19 mouse cellular contexts compared by ENCODE assay signal in genomic region chr15:80026689-80027353, GRCm38 (mm10). TPM values are rescaled to one million over a fixed set of nuclear protein-coding genes. Genes with fewer than 3 reads are reported as not detected.
DNase-seq lines count a peak whose midpoint lies in the region; ATAC-seq and TF ChIP-seq lines count a peak whose summit lies in the region.
"Had no signal": no experiment of that assay in that cellular context is flagged by ENCODE, and none has a peak within 500 bp of the region (broad histone marks: within the 10 kb centered on the region; RNA-seq: fewer than 3 reads in every experiment).

No protein-coding gene starts in this region.

- peak; percentile 53 for TF ChIP-seq POLR2A in myocyte (IDR thresholded peaks at IDR 0.05; ENCODE audit: insufficient read length, low read depth)

- no peak overlapping the region for H3K4me3 ChIP-seq in forebrain, embryonic 14.5 days (ENCODE audit: low read depth, low read length)
- no peak overlapping the region for H3K4me3 ChIP-seq in forebrain, embryonic 15.5 days
- no peak overlapping the region for H3K4me3 ChIP-seq in myocyte
- H3K4me3 ChIP-seq in layer of hippocampus, adult 2 months, result no peak overlapping the region
- H3K4me3 ChIP-seq: embryonic facial prominence, embryonic 12.5 days; kidney, embryonic 15.5 days; limb, embryonic 15.5 days; midbrain, embryonic 12.5 days; neural tube, embryonic 15.5 days had no signal

- H3K4me1 ChIP-seq in forebrain, embryonic 14.5 days (ENCODE audit: control insufficient read depth, insufficient read depth, low read length), result no peaks in the 10 kb centered on the region
- peaks cover 5% of the 10 kb centered on the region for H3K4me1 ChIP-seq in forebrain, embryonic 15.5 days

- no peaks in the 10 kb centered on the region for H3K36me3 ChIP-seq in forebrain, embryonic 14.5 days (ENCODE audit: control insufficient read depth, insufficient read depth, low read length)
- H3K36me3 ChIP-seq in forebrain, embryonic 15.5 days, result no peaks in the 10 kb centered on the region
- H3K36me3 ChIP-seq in myocyte (ENCODE audit: control insufficient read depth, insufficient read depth), result no peaks in the 10 kb centered on the region
- H3K36me3 ChIP-seq: embryonic facial prominence, embryonic 12.5 days; kidney, embryonic 15.5 days; limb, embryonic 15.5 days; midbrain, embryonic 12.5 days; neural tube, embryonic 15.5 days had no signal

- TF ChIP-seq CTCF in layer of hippocampus, adult 2 months (conservative IDR thresholded peaks at IDR 0.05), result no peak

- no peaks in the 10 kb centered on the region for H3K9me3 ChIP-seq in forebrain, embryonic 14.5 days (replicated peaks; ENCODE audit: control insufficient read depth, low read length)
- H3K9me3 ChIP-seq in forebrain, embryonic 15.5 days, result no peaks in the 10 kb centered on the region
- H3K9me3 ChIP-seq: embryonic facial prominence, embryonic 12.5 days; kidney, embryonic 15.5 days; limb, embryonic 15.5 days; neural tube, embryonic 15.5 days had no signal

- no peaks in the 10 kb centered on the region for H3K79me2 ChIP-seq in myocyte (ENCODE audit: control insufficient read depth, insufficient read depth)

- H3K27me3 ChIP-seq in forebrain, embryonic 14.5 days (replicated peaks; ENCODE audit: control insufficient read depth, insufficient read depth, low read length), result no peaks in the 10 kb centered on the region
- H3K27me3 ChIP-seq in forebrain, embryonic 15.5 days, result no peaks in the 10 kb centered on the region
- no peaks in the 10 kb centered on the region for H3K27me3 ChIP-seq in myocyte (ENCODE audit: control insufficient read depth, insufficient read depth, insufficient read length)
- H3K27me3 ChIP-seq: embryonic facial prominence, embryonic 12.5 days; kidney, embryonic 15.5 days; limb, embryonic 15.5 days; neural tube, embryonic 15.5 days had no signal

- H3ac ChIP-seq in myocyte (ENCODE audit: control insufficient read depth, insufficient read length), result no peak overlapping the region

- no peak overlapping the region for H3K4me2 ChIP-seq in forebrain, embryonic 14.5 days (ENCODE audit: low read length)
- no peak overlapping the region for H3K4me2 ChIP-seq in forebrain, embryonic 15.5 days (replicated peaks)
- peak overlapping the region; percentile 89 for H3K4me2 ChIP-seq in myocyte (ENCODE audit: low read depth)
- H3K4me2 ChIP-seq: embryonic facial prominence, embryonic 12.5 days; kidney, embryonic 15.5 days; limb, embryonic 15.5 days; midbrain, embryonic 12.5 days; neural tube, embryonic 15.5 days had no signal

- H3K27ac ChIP-seq in forebrain, embryonic 14.5 days (ENCODE audit: low read depth, low read length), result no peak overlapping the region
- no peak overlapping the region for H3K27ac ChIP-seq in forebrain, embryonic 15.5 days (replicated peaks)
- H3K27ac ChIP-seq in layer of hippocampus, adult 2 months, result no peak overlapping the region
- H3K27ac ChIP-seq: embryonic facial prominence, embryonic 12.5 days; kidney, embryonic 15.5 days; limb, embryonic 15.5 days; midbrain, embryonic 12.5 days; neural tube, embryonic 15.5 days; stomach, postnatal 0 days had no signal

- no peak for ATAC-seq in forebrain, embryonic 14.5 days
- no peak for ATAC-seq in forebrain, embryonic 15.5 days (replicated peaks)
- ATAC-seq: inflammation-experienced regulatory T-cells, adult 6 months had no signal

- WGBS in forebrain, embryonic 14.5 days, result 64% methylated on average over 14 of the region's 14 CpGs
- 54% methylated on average over 14 of the region's 14 CpGs for WGBS in forebrain, embryonic 15.5 days

- DNase-seq in forebrain, embryonic 14.5 days (ENCODE audit: low spot score), result peak; percentile 48
- DNase-seq in heart, postnatal 10 days, result peak; percentile 46 to 49
- DNase-seq in heart, postnatal 36 days, result no peak
- DNase-seq in layer of hippocampus, postnatal 10 days (ENCODE audit: low spot score in 2 of 2), result peak; percentile 34 to 51
- DNase-seq in layer of hippocampus, postnatal 25 days (ENCODE audit: extremely low spot score in 1 of 2, low spot score in 1 of 2), result no peak
- DNase-seq in layer of hippocampus, adult 2 months (ENCODE audit: low spot score in 2 of 2), result no peak
- DNase-seq: cerebellum, adult 9-10 months; layer of hippocampus, adult 9-11 months; liver, postnatal 0 days; thymus, postnatal 36 days had no signal

- no peak overlapping the region for H3K9ac ChIP-seq in forebrain, embryonic 14.5 days (ENCODE audit: low read length)
- no peak overlapping the region for H3K9ac ChIP-seq in forebrain, embryonic 15.5 days (replicated peaks)
- H3K9ac ChIP-seq: embryonic facial prominence, embryonic 12.5 days; kidney, embryonic 15.5 days; limb, embryonic 15.5 days; liver, postnatal 0 days; midbrain, embryonic 12.5 days; neural tube, embryonic 15.5 days had no signal

- intact Hi-C loops in heart, postnatal 10 days (cut with DNase I), result no loop called here
- intact Hi-C loops in heart, postnatal 36 days (cut with DNase I), result no loop called here

TF ChIP-seq in myocyte, 11 proteins besides CTCF, POLR2A, EP300 and RAD21:
- TF ChIP-seq MYOD1 (IDR thresholded peaks at IDR 0.05; ENCODE audit: control insufficient read depth in 1 of 3, insufficient read length in 2 of 3, low read depth in 2 of 3) (peak in 2 of 3 experiments; percentile 16 to 70), SRF (IDR thresholded peaks at IDR 0.05; ENCODE audit: control insufficient read depth, insufficient read length, low read depth) (no peak), E2F4 (IDR thresholded peaks at IDR 0.05; ENCODE audit: insufficient read depth) (no peak), MYOG (IDR thresholded peaks at IDR 0.05; ENCODE audit: control insufficient read depth in 1 of 3, insufficient read depth in 1 of 3, insufficient read length in 2 of 3, low read depth in 2 of 3) (peak in 2 of 3 experiments; percentile 19 to 80), CEBPB (IDR thresholded peaks at IDR 0.05; ENCODE audit: insufficient read depth, poor library complexity, severe bottlenecking) (no peak), MAX (IDR thresholded peaks at IDR 0.05; ENCODE audit: low read depth) (no peak), TCF3 (IDR thresholded peaks at IDR 0.05; ENCODE audit: insufficient read length, low read depth) (no peak), REST (IDR thresholded peaks at IDR 0.05; ENCODE audit: insufficient read depth, insufficient read length) (no peak), TCF12 (IDR thresholded peaks at IDR 0.05; ENCODE audit: insufficient read depth, poor library complexity, severe bottlenecking) (no peak), POLR2AphosphoS2 (IDR thresholded peaks at IDR 0.05; ENCODE audit: insufficient read length, low read depth) (no peak), USF1 (IDR thresholded peaks at IDR 0.05; ENCODE audit: low read depth) (no peak)

RNA-seq across cellular contexts. Expression of gene Pdgfb, which starts 12.0 kb away (rescaled TPM):
- polyA plus RNA-seq in forebrain, embryonic 14.5 days (2014; fragmentation: Nextera tagmentation; extraction: Ambion mirVana), result 2.7 and 3.4 TPM in 2 replicates
- polyA plus RNA-seq in forebrain, embryonic 15.5 days (2015; fragmentation: Nextera tagmentation; extraction: Ambion mirVana), result 3.0 and 3.3 TPM in 2 replicates
- total RNA-seq in heart, postnatal 10 days (2021), result 10 to 100 TPM; 49.2 to 56.2 TPM
- total RNA-seq in heart, postnatal 36 days (2021), result 10 to 100 TPM; 30.4 to 31.3 TPM
- total RNA-seq in layer of hippocampus, postnatal 10 days (2021), result 10 to 100 TPM; 51.3 to 51.6 TPM
- total RNA-seq in layer of hippocampus, postnatal 25 days (2021), result 10 to 100 TPM; 28.9 to 33.6 TPM
- 21.7 TPM for polyA plus RNA-seq in myocyte (2012; fragmentation: generic; extraction: Trizol)
- total RNA-seq in layer of hippocampus, adult 2 months (2021), result 10 to 100 TPM; 27.4 to 29.3 TPM

RNA-seq across cellular contexts. Expression of gene Cbx7, which starts 55.9 kb away (rescaled TPM):
- 1.6 and 2.1 TPM in 2 replicates for polyA plus RNA-seq in forebrain, embryonic 14.5 days (2014; fragmentation: Nextera tagmentation; extraction: Ambion mirVana)
- 3.6 TPM in 2 replicates for polyA plus RNA-seq in forebrain, embryonic 15.5 days (2015; fragmentation: Nextera tagmentation; extraction: Ambion mirVana)
- total RNA-seq in heart, postnatal 10 days (2021), result 1 to 10 TPM; 3.0 to 3.8 TPM
- total RNA-seq in heart, postnatal 36 days (2021), result 10 to 100 TPM; 13.2 to 16.6 TPM
- total RNA-seq in layer of hippocampus, postnatal 10 days (2021), result 1 to 10 TPM; 7.9 to 9.6 TPM
- 10 to 100 TPM; 32.1 to 35.7 TPM for total RNA-seq in layer of hippocampus, postnatal 25 days (2021)
- 4.7 TPM for polyA plus RNA-seq in myocyte (2012; fragmentation: generic; extraction: Trizol)
- 10 to 100 TPM; 49.8 to 50.3 TPM for total RNA-seq in layer of hippocampus, adult 2 months (2021)

Comparison
In these comparisons a context has a peak if more than half of its experiments do, and no peak if none do; other contexts are left out.
1. DNase-seq: peak in forebrain, embryonic 14.5 days (single experiment), heart, postnatal 10 days (2 of 2) and layer of hippocampus, postnatal 10 days (2 of 2); none in heart, postnatal 36 days (0 of 2), layer of hippocampus, postnatal 25 days (0 of 2) and layer of hippocampus, adult 2 months (0 of 2).